Mouse (Mus musculus): ENCODE measurements around the gene Zfp513. TPM values are rescaled to one million over a fixed set of nuclear protein-coding genes. Genes with fewer than 3 reads are reported as not detected.
"Not testable (repeated sequence)": the region's sequence is repeated elsewhere in the genome, so short reads cannot be mapped to it uniquely, and the experiment has no call there.

Zfp513 gene
- total RNA-seq (2021) = 10 to 100 TPM; 13.7 to 14.4 TPM

- DNase-seq = peak; percentile 95
Measured at GRCm38 (mm10) chr5:31201742-31202590, at the start of gene Zfp513. Gene Zfp513, minus strand, starts transcription at chr5:31202303.

GRCm38 (mm10) chr5:31251541-31252101, 49.5 kb upstream of the Zfp513 start, which contains the start of gene Krtcap3:
Gene Krtcap3, plus strand, starts transcription at chr5:31251691.
- DNase-seq = peak; percentile 31

- no peak for DNase-seq
Measured at GRCm38 (mm10) chr5:31250716-31251115, 48.6 kb upstream of the Zfp513 start.

GRCm38 (mm10) chr5:31242191-31242590, 40.1 kb upstream of the Zfp513 start:
- no peak for DNase-seq

GRCm38 (mm10) chr5:31241522-31242034, 39.5 kb upstream of the Zfp513 start:
- DNase-seq = no peak

GRCm38 (mm10) chr5:31240637-31241521, 38.8 kb upstream of the Zfp513 start, which contains the start of the genes Nrbp1 and Gm9970:
Gene Nrbp1, plus strand, starts transcription at chr5:31240864.
Gene Gm9970, minus strand, starts transcription at chr5:31241232.
- DNase-seq = peak; percentile 97

GRCm38 (mm10) chr5:31226641-31227040, 24.5 kb upstream of the Zfp513 start:
- no peak for DNase-seq

- no peak for DNase-seq
Measured at GRCm38 (mm10) chr5:31222696-31223095, 20.6 kb upstream of the Zfp513 start.

- DNase-seq = peak; percentile 27
Measured at GRCm38 (mm10) chr5:31221304-31221945, 19.3 kb upstream of the Zfp513 start.

GRCm38 (mm10) chr5:31220448-31221303, 18.6 kb upstream of the Zfp513 start, which contains the start of gene Ppm1g:
Gene Ppm1g, minus strand, starts transcription at chr5:31220687.
- peak; percentile 99 for DNase-seq

GRCm38 (mm10) chr5:31219911-31220447, 17.9 kb upstream of the Zfp513 start:
- peak; percentile 70 for DNase-seq

GRCm38 (mm10) chr5:31219474-31219873, 17.4 kb upstream of the Zfp513 start:
- no peak for DNase-seq

- DNase-seq = no peak
Measured at GRCm38 (mm10) chr5:31219070-31219469, 17.0 kb upstream of the Zfp513 start.

- DNase-seq = no peak
Measured at GRCm38 (mm10) chr5:31218294-31218693, 16.2 kb upstream of the Zfp513 start.

GRCm38 (mm10) chr5:31216554-31216953, 14.5 kb upstream of the Zfp513 start:
- not testable (repeated sequence) for DNase-seq

GRCm38 (mm10) chr5:31204421-31204820, 2.3 kb upstream of the Zfp513 start:
- no peak for DNase-seq

- DNase-seq = no peak
Measured at GRCm38 (mm10) chr5:31203866-31204265, 1.8 kb upstream of the Zfp513 start.

- DNase-seq = no peak
Measured at GRCm38 (mm10) chr5:31202933-31203332, 830 bp upstream of the Zfp513 start.

- no peak for DNase-seq
Measured at GRCm38 (mm10) chr5:31201042-31201741, 911 bp downstream of the Zfp513 start.

GRCm38 (mm10) chr5:31200327-31200768, 1.8 kb downstream of the Zfp513 start:
- no peak for DNase-seq
